Mouse (Mus musculus) mesoderm, embryonic 11.5 days (tissue): ENCODE measurements at regions not wholly inside any gene's neighbourhood (a gene's known extent, or its start where the extent isn't known, plus 50 kb on each side); places are given as distances from the start of the nearest gene placed in this dataset.
"Not testable (repeated sequence)": the region's sequence is repeated elsewhere in the genome, so short reads cannot be mapped to it uniquely, and the experiment has no call there.

Experiments used
- DNase-seq: peaks from one replicate; pipeline ENCODE4 v3.0.0-alpha.2; 2012; ENCODE audit warnings: low read depth, low spot score

GRCm38 (mm10) chr14:15868520-15868919 lies 380.6 kb upstream of the Ngly1 start:
- no peak for DNase-seq

- DNase-seq, result no peak
Measured at GRCm38 (mm10) chr14:15872013-15872412, 377.1 kb upstream of the Ngly1 start.

GRCm38 (mm10) chr14:15880146-15880545 lies 368.9 kb upstream of the Ngly1 start:
- no peak for DNase-seq

DNA sequence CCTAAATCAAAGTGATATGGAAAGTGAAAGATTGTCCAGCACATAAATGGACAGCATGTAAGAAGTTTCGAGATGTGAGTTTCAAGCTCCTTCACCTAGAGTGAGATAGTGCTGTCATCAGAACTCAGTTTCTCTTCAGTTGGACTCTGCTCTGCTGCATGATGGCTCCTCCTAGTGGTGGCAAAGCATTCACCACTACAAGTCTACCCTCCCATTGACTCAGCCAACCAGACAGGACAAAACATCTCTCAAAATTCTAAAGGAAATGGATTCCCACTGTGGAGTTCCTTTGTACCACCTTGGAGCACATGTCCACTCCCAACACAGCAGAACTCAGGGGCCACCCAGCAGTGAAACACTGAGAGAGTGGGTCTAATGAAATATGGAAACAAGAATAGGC lies 367.8 kb upstream of the Ngly1 start:
- peak; percentile 30 for DNase-seq

DNA sequence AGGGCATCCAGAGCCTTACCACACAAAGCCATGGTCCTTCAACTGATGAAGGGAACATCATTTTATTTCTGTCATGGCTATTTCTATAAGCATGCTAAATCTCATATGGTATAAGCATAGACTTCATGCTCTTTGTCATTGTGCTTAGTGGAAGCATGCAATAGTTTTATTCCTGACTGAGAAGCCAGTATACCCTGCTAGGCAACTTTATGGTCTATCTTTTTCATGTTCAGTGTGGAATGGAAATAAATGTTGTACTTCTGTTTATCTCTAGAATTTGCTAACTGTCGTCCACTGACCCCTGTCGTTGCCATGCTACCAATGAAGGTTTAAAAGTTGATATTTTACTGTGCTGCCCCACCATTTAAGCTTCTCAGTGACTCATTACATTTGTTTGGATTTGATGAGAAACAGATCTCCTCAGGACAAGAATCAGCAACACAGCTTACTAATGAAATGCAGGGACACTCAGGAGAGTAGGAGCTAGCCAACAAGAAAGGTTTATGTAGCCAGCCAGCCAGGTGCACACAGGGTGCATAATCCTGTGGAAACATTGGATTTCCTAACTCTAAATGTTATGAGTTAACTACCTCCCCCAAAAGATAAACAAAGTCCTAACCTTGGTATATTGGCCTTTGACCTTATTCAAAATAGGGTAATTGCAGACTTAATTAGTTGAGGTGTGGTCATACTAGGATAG lies 364.3 kb upstream of the Ngly1 start:
- DNase-seq, result no peak

GRCm38 (mm10) chr14:15897098-15897497 lies 352.0 kb upstream of the Ngly1 start:
- no peak for DNase-seq

GRCm38 (mm10) chr14:15906429-15906828 lies 342.7 kb upstream of the Ngly1 start:
- not testable (repeated sequence) for DNase-seq

- not testable (repeated sequence) for DNase-seq
Measured at GRCm38 (mm10) chr14:15913206-15913605, 335.9 kb upstream of the Ngly1 start.

- no peak for DNase-seq
Measured at GRCm38 (mm10) chr14:15914176-15914575, 334.9 kb upstream of the Ngly1 start.

DNA sequence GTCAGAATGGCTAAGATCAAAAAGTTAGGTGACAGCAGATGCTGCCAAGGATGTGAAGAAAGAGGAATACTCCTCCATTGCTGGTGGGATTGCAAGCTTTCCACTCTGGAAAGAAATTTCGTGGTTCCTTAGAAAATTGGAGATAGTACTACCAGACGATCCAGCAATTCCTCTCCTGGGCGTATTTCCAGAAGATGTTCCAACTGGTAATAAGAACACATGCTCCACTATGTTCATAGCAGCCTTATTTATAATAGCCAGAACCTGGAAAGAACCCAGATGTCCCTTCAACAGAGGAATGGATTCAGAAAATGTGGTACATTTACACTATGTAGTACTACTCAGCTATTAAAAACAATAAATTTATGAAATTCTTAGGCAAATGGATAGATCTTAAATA lies 324.4 kb upstream of the Ngly1 start:
- not testable (repeated sequence) for DNase-seq

GRCm38 (mm10) chr14:15934729-15935128 lies 314.4 kb upstream of the Ngly1 start:
- no peak for DNase-seq

GRCm38 (mm10) chr14:15970321-15970720 lies 278.8 kb upstream of the Ngly1 start:
- DNase-seq, result no peak

DNA sequence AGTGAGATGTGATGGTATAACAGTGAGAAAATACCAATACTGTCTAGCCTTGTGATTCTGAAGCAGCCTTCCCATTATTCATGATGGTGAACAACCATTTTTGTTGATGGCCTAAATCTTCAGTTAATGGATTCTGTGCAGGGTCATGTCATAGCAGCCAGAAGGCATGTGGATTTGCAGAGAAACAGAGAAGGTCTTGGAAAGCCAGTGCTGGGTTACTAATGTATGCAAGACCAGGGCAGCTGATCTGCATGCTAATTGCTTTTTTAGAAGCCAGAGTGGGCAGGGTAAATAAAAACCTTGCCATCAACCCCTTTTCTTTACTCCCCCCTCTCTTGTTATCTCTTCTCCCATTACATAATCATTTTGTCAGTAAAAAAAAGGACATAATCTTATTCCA lies 278.3 kb upstream of the Ngly1 start:
- DNase-seq, result no peak

GRCm38 (mm10) chr14:15971306-15971705 lies 277.8 kb upstream of the Ngly1 start:
- DNase-seq, result no peak

DNA sequence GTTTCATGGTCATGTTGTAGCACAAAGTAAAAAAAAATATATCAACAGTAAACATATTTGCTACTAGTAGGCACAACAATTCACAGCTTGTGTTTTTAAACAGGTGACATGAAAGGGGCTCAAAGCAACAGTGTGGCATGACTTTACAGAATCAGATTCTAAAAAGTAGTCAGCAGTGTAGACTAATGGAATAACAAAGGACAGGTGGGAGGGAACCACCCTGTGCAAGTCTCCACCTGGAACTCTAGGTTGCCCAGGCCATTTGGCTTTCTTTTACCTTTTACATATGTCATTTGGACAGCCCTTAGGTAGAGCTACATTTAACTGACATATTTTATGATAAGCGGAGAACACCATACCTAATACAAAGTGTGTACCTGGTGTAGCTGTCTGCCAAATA lies 271.7 kb upstream of the Ngly1 start:
- DNase-seq, result no peak

- peak; percentile 56 for DNase-seq
Measured at GRCm38 (mm10) chr14:15978329-15978728, 270.8 kb upstream of the Ngly1 start.

DNA sequence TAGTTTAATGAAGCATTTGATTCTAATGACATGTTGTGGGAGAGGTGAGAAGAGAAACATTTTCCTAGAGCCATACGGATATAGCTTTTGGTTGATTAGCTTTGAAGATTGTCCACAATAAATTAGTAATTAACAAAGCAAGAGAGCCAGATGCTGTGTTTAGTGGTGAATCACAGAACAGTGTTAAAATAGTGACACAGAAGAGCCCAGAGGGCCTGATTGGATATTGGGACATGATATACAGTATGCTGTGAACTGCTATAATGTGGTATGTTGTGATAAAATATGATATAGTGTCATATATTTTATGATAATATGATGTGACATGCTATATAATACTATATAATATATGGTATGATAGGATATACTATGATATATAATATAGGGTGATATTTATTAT lies 243.7 kb upstream of the Ngly1 start:
- no peak for DNase-seq

- no peak for DNase-seq
Measured at GRCm38 (mm10) chr14:16006968-16007367, 242.1 kb upstream of the Ngly1 start.

DNA sequence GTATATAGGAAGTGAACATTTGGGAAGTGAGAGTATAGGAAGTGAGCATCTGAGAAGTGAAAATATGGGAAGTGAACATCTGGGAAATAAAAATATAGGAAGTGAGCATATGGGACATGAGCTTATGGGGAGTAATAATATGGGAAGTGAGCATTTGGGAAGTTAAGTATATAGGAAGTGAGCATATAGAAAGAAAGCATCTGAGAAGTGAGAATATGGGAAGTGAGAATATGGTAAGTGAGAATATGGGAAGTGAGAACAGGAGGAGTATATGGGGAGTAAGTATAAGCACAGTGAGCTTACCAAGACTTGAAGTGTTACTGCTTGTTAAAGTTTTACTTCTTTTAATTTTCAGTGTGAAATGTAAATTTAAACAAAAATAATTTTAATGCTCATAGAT lies 239.3 kb upstream of the Ngly1 start:
- DNase-seq, result no peak

- DNase-seq, result no peak
Measured at GRCm38 (mm10) chr14:16023853-16024252, 225.2 kb upstream of the Ngly1 start.

GRCm38 (mm10) chr14:16037771-16038170 lies 211.3 kb upstream of the Ngly1 start:
- no peak for DNase-seq

DNA sequence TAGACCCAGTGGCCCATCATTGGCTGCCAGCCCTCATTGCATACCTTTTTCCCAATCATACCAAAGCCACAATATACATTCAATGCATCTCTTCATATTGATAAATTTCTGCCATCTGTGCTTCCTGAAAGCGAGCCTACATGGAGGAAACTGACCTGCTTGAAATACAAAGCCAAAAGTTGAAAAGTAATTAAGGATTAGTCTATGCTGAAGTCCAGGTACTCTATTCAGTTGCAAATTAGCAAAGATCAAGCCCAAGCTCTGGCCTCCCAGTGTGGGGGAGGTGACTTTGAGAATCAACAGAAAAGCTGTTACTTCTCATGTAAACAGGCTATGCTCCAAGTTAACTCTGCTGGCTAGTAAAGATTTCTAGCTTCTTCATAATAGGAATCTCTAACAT lies 210.7 kb upstream of the Ngly1 start:
- DNase-seq, result no peak

DNA sequence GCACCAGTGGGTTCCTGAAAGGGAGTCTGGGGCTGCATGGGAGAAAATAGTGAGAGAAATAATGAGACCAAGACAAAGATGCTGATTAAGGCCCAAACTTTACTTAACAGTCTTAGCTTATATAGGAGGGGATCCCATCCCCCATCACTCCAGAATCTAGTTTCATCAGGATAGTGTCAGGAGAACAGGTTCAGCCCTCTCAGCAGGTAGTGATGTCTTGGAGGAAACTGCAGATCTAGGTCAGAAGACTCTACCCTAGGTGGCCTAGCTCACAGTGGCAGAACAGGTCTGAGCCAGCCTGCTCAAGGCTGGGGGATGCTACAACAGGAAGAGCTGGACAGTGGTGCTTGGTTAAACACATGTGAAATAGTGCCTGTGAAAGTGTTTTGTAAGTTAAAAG lies 204.6 kb upstream of the Ngly1 start:
- no peak for DNase-seq

- DNase-seq, result not testable (repeated sequence)
Measured at GRCm38 (mm10) chr14:16072534-16072933, 176.5 kb upstream of the Ngly1 start.
